Mouse (Mus musculus) 3134 (cell line): ENCODE data around the gene Gje1.

Source experiments
- DNase-seq: peaks from one replicate; pipeline ENCODE4 v3.0.0-alpha.2; 2011; ENCODE audit warnings: low spot score; ENCODE audit not compliant: insufficient read length; ENCODE audit errors: extremely low read depth

Gene Gje1

GRCm38 (mm10) chr10:14718114-14718513, at the start of gene Gje1:
Gene Gje1 (minus strand): TSS chr10:14718214.
- DNase-seq = no peak

GRCm38 (mm10) chr10:14760618-14761017, 42.6 kb upstream of the Gje1 start:
- DNase-seq = no peak

GRCm38 (mm10) chr10:14759665-14760558, 41.9 kb upstream of the Gje1 start:
- DNase-seq = no peak

DNA sequence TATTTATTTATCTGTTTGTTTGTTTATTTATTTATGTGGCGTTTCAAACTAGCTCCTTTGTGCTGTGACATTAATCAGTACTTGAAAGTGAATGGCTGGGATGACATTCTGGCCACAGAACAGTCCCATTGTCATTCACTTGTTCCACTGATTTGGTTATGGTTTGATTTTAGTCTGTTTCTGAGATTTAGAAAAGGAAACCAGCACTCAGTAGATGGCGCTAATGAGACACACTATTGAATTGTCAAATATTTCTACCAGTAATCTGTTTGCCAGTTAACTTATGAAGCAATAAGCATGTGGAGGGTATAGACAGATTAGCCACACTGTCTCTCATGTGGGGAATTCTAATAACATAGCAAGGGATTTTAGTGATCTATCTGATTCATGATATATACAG, 16.3 kb upstream of the Gje1 start:
- DNase-seq = peak; percentile 4

DNA sequence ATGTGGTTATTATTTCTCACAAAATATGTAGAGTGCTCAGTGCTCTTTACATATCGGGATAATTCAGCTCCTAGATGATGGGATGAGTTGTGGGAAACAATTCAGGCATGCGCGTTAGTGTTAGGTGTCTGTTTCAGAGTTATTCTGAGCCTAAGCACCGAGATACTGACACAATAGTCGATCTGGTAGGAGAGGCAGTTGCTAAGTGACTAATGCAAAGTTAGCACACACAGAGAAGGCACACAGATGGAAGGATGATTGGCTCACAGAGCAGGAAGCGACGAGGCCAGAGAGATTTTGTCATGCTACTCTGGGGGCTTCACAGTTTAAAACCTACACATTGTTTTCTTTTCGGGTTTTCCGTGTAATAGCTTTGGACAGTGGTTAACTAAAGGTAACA, 7.7 kb upstream of the Gje1 start:
- no peak for DNase-seq

- DNase-seq = peak; percentile 92
Observed at GRCm38 (mm10) chr10:14705072-14706066, 12.6 kb downstream of the Gje1 start, which contains the start of the genes Vta1 and Nmbr. Gene Vta1 (minus strand): TSS chr10:14705560. Gene Nmbr (plus strand): TSS chr10:14705591.

DNA sequence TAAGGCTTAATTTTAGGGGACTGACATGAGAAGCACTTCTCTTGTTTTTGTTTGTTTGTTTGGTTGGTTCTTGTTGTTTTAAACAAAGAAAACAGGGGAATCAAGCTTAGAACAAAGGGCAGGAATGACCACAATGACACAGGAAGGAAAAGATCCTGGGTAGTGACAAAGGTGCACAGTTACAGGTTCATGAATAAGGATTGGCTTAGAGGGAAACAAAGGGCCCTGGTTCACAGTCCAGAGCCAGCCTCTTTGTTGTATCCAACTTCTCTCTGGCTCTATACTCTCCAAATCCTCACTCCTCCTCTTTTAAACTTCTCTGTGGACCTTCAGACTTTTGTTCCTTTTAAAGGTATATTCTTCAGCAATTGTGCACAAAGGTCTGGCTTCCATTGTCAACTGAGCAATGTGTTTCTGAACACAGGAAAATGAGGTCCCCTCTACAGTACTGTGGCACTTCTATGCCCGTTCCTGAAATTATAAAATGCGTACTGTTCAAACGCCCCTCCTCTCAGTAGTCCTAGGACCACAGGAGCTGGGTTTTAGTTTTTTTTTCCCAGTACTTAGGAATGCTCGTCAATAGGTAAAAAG, 14.1 kb downstream of the Gje1 start:
- DNase-seq = no peak

DNA sequence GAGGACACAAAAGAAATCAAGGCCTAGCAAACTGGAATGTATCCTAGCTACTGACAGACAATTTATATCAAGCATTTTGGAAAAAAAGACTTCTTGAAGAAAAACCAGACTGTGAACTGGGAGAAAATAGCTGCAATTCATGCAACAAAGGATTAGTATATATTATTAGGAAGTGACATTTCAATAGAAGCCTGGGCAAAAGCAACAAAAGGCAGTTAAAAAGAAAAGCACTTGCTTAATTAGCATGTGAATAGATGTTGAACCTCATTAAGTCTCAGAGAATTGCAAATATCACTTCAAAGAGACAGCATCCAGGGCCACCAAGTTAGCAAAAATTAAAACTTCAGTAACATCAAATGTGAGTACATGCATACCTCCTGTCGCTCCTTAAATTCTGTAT, 14.8 kb downstream of the Gje1 start:
- DNase-seq = no peak

GRCm38 (mm10) chr10:14690349-14690748, 27.7 kb downstream of the Gje1 start:
- no peak for DNase-seq

DNA sequence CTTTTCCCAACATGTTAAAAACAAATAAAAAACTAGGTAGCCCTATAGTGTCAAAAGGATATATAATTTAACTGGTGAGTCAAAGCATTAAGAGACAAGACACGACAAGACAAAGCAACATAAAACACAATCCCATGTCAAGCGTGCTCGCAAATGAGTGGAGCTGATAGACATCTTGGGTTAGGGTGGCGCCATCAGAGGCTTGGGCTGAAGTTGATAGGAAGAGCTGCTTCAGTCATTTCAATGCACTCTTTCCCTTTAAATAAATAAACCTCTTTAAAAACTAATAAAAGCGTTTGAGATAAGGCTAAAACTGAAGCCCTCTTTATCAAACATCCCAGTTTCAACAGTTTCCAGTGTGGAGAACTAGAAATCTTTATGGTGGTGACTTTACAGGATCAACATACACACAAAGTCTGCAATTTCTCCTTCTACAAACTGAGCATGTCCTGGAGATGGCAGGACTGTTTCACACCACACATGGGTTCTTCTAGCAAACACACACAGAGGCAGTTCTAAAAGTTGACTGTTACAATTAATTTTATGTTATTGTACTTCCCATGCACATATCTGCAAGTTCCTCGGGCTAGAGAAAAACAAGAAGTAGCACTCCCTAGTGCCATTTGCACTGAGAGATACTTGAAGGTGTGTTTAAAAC, 29.1 kb downstream of the Gje1 start:
- no peak for DNase-seq

DNA sequence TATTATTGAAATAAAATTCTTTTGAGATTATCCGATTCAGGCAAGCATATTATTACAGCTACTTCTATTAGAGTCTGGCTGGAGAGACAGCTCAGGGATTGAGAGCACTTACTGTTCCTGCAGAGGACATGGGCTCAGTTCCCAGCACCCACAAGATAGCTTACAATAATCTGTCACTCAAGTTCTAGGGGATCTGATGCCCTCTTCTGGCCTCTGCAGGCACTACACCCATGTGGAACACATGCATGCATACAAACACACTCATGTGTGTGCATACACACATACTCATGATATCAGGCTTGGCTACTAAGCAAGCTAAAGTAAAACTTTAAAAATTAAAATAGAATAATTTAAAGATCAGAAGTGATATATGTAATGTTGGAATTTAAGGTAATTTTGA, 32.4 kb downstream of the Gje1 start:
- no peak for DNase-seq

DNA sequence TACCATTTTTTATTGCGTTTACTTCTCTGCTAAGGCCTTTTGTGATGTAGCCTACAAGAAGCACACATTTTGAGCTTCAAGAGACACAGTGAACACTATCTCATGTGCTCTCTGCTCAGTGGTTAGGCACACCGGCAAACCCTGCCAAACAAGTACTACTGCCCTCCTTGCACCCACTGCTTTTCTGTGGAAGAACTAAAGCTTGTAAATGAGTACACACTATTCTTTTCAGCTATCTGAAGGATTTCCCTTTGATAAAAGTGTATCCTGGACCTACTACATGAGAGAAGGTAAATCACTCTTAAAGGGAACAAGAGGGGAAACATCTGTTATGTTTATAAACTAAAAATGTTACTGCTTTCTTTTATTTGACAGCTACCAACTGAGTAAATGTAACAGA, 51.9 kb downstream of the Gje1 start:
- DNase-seq = no peak
